Mouse (Mus musculus): ENCODE data around the gene Fam110a.

Fam110a gene

GRCm38 (mm10) chr2:151970191-151971172 lies 9.5 kb downstream of the Fam110a start:
- peak; percentile 79 to 81 for DNase-seq (ENCODE audit: low spot score in 2 of 2)

- DNase-seq (ENCODE audit: low spot score in 2 of 2): no peak
These were observed 10.6 kb downstream of the Fam110a start for GRCm38 (mm10) chr2:151969396-151969795.

- no peak for DNase-seq (ENCODE audit: low spot score in 2 of 2)
These were observed 11.0 kb downstream of the Fam110a start for GRCm38 (mm10) chr2:151968986-151969385.

- no peak for DNase-seq (ENCODE audit: low spot score in 2 of 2)
These were observed 11.6 kb downstream of the Fam110a start for GRCm38 (mm10) chr2:151968451-151968850.

GRCm38 (mm10) chr2:151967792-151968191 lies 12.2 kb downstream of the Fam110a start:
- no peak for DNase-seq (ENCODE audit: low spot score in 2 of 2)

DNA sequence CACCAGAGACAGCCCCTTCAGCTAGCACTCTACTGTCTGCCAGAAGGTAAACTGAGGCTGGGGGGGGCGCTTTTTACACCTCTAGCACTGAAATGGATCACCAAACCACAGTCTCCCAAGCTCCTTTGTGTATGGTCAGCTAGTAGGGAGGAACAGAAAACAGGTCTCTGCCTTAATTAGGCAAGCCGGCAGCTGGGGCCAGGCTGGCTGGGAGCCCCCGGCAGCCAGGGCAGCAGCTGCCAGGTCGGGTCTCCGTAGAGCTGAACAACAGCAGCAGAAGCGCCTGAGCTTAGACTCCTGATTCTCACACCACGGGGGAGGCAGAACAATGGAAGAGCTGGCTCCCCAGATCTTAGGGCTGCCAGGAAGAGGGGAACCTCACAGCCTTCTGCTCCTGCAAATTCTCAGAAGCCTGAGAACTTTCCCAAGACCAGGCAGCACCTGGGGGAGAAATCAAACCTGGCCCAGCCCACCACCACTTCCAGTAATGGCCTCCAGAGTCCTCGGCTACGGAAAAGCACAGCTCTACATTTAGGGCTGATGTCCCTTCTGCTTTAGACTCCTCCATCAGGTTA lies 12.8 kb downstream of the Fam110a start:
- DNase-seq (ENCODE audit: low spot score in 2 of 2): no peak

DNA sequence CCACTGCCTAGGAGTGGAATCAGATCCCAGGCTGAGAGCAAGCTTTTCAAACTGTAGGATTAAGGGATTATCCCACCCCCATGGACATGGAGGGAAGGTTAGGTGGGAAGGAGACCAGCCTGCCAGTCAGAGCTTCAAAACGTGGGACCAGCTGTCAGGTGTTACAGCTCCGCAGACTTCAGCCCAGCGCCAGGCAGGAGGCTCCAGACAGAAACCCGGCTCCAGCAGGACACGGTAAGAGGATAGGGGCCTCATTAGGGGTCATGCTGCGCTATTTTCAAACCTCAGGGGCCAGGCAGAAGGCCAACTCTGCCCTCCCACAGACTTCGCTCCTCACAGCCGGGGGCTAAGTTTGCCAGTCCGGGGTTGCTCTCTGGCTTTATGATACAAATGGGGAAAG lies 16.0 kb downstream of the Fam110a start:
- DNase-seq (ENCODE audit: low spot score in 2 of 2): no peak

- no peak for DNase-seq (ENCODE audit: low spot score in 2 of 2)
These were observed 16.7 kb downstream of the Fam110a start for GRCm38 (mm10) chr2:151963319-151963718.

- no peak for DNase-seq (ENCODE audit: low spot score in 2 of 2)
These were observed 17.5 kb downstream of the Fam110a start for GRCm38 (mm10) chr2:151962474-151962873.

GRCm38 (mm10) chr2:151961284-151962196 lies 18.5 kb downstream of the Fam110a start:
- no peak for DNase-seq (ENCODE audit: low spot score in 2 of 2)

DNA sequence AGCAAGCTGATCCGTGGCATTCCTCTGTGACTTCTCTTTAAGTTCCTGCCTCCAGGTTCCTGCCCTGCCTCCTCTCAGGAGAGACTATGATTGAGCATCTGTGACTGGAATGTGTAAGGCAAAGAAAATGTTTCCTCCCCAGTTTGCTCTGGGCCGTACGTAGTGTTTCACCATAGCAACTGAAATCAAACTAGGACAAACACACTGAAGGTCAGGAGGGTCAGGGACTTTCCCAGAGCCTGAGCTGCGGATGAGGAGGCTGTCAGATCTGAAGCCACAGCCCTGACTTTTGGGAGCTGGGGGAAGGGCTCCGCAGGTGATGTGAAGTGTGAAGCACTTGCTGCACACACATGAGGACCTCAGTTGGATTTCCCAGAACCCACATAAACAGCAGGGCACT lies 20.7 kb downstream of the Fam110a start:
- DNase-seq (ENCODE audit: low spot score in 2 of 2): no peak

DNA sequence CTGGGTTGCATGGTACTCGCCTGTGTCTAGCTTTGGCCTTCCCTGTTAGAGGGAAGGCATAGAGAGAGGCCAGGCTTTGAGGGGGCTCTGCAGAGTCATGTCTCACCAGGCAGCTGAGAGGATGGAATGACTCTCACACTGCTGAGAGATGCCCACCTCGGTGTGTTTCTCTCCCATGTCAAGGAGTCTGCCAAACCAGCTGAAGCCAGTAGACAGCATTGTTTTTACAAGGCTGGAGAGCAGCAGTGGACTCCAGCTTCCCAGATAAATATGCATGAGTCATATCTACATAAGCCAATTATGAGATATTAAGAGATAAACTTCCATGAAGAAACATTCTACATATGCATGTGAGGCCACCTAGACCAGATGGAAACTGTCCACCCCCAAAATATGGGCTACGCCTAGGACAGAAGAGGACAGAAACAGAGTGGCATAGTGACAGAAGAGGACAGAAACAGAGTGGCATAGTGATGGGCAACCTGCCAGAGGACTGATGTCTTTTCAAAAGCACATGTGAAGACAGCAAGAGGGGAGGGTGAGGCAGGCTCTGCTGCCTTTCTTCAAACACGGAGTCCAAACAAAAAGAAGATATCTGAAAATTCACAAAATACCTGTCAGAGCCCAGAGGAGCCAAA lies 23.4 kb downstream of the Fam110a start:
- DNase-seq (ENCODE audit: low spot score in 2 of 2): no peak

- no peak for DNase-seq (ENCODE audit: low spot score in 2 of 2)
These were observed 26.4 kb downstream of the Fam110a start for GRCm38 (mm10) chr2:151953665-151954064.

DNA sequence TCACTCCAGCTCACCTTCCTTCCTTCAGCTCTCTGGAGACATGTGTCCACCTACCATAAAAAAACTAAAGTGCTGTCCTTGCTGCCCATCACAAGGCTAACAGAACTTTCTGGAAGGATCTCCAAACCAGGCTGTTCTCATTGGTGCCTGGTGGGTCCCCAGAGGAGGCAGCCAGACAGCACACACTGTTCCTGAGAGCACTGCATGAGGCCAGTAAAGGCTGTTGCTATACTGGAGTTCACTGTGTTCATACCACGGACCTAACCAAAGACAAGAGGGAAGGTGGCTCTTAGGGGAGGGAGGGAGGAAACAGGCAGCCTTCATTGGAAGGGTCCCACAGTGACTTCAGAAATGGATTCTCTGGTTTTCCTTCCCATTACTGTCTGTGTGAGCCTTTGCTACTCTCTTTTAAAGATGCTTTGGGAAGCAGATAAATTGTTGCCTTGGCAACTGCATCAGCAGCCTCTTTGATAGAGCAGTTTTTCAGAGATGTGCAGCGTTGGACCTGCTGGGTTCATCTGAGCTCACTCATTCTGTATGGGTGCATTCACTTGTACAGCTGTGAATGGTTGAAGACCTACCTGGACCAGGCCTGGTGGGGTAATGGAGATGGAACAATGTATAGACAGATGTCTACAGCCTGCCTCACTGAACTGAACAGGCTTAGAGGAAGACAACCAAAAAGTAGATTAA lies 30.8 kb downstream of the Fam110a start:
- DNase-seq (ENCODE audit: low spot score in 2 of 2): no peak

DNA sequence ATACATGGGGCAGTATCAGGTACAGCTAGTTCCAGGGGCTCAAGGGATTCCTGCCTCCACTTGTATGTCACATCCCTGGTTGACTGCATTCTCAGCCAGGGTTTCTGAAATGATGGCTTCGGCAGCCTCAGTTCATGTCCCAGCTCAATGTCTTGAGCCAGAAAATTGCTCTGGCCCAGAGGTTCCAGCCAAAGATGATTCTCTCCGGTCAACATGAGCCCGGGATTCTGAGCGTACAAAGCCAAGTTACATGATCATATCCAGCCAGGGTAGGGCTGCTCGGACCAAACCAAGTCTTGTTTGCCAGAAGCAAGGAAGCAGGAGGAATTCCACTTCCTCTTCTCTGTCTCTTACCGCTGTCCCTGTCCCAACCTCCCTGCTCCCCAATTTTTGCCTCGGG lies 31.7 kb downstream of the Fam110a start:
- no peak for DNase-seq (ENCODE audit: low spot score in 2 of 2)

- DNase-seq (ENCODE audit: low spot score in 2 of 2): no peak
These were observed 32.4 kb downstream of the Fam110a start for GRCm38 (mm10) chr2:151947617-151948016.

DNA sequence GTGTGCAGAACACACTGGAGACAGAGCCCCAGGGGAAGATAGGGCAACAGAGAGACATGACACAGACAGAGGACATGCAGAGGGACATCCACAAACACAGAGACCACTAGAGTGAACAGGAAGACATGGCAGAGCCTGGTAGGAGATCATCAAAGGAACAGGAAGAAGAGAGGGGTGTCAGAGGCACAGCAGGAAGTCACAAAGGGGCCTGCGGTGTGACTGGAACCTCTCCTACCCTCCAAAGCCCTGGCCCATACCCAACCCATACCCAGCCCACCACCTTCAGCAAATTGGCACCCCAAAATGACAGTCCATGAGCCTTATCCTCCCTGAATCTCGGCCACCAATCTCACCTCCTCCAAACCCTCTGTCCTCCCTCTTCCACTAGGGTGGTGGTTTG lies 35.9 kb downstream of the Fam110a start:
- DNase-seq (ENCODE audit: low spot score in 2 of 2): no peak

DNA sequence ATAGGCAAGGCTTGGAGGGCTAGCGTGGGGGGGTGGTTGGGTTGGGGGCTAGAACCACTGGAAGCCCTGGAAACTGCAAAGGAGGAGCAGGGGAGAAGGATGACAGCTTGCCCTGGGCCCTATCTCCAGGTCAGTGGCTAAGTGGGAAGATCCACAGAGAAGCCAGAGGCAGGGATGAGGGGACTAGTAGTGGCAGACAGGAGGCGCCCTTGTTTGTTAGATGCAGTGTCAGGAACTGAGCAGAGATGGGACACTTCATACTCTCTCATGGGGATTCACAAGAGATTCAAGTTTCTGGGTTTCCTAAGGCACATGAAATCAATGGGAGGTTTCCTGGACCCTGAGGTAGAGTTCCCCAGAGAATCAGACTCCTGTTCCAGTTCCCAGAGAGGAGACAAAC lies 38.8 kb downstream of the Fam110a start:
- DNase-seq (ENCODE audit: low spot score in 2 of 2): no peak

DNA sequence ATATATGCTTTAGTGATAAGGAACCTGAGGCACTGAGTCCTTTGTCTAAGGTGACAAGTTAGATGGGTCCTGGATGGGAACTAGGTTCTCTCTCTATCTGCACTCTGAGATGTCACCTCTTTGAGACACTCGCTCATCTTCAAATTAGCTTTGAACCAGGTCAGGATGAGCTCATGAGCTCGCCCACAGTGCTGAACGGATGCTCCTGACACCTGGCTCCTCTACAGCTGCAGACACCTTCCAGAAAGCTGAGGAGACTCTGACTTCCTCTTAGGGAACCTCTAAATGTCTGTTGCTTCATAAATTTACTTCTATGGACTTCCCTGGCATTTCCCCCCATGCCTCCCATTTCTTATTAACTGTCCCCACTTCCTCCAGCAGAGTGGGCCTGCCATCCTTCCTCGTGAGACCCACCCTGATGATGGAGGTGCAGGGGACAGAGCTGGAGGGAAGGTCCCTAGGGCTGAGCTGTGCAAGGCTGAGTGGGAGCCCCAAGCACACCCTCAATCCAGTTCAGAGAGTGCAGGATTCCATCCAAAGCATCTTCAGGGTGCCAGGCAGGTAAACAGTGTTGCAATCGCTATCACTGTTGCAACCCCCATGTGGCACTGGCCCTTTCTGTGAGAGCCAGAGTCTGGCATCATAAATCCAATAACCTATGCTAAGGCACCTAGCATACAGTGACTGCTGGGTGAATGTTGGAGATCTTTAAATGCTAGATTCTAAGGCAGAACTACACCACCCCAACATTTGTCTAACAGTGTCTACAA lies 40.2 kb downstream of the Fam110a start:
- DNase-seq (ENCODE audit: low spot score in 2 of 2): no peak

- DNase-seq (ENCODE audit: low spot score in 2 of 2): no peak
These were observed 41.2 kb downstream of the Fam110a start for GRCm38 (mm10) chr2:151938780-151939200.
